Mouse (Mus musculus) small intestine, adult 10 weeks (tissue): Measurements from ENCODE around the gene Plekhh3. TPM values are rescaled to one million over a fixed set of nuclear protein-coding genes. Genes with fewer than 3 reads are reported as not detected.

Experiments used
- polyA plus RNA-seq: library from polyadenylated mRNA; stranded (reverse); fragments of 350-450 nt; fragmentation: Illumina TruSeq; extraction: RNeasy Lipid Tissue Mini Kit (QIAGEN cat#74804); gene quantifications from one replicate; pipeline ENCODE4 v1.2.3, GENCODE M21; 2014; ENCODE audit warnings: low replicate concordance

Gene Plekhh3
- 0.52 TPM for polyA plus RNA-seq

DNA sequence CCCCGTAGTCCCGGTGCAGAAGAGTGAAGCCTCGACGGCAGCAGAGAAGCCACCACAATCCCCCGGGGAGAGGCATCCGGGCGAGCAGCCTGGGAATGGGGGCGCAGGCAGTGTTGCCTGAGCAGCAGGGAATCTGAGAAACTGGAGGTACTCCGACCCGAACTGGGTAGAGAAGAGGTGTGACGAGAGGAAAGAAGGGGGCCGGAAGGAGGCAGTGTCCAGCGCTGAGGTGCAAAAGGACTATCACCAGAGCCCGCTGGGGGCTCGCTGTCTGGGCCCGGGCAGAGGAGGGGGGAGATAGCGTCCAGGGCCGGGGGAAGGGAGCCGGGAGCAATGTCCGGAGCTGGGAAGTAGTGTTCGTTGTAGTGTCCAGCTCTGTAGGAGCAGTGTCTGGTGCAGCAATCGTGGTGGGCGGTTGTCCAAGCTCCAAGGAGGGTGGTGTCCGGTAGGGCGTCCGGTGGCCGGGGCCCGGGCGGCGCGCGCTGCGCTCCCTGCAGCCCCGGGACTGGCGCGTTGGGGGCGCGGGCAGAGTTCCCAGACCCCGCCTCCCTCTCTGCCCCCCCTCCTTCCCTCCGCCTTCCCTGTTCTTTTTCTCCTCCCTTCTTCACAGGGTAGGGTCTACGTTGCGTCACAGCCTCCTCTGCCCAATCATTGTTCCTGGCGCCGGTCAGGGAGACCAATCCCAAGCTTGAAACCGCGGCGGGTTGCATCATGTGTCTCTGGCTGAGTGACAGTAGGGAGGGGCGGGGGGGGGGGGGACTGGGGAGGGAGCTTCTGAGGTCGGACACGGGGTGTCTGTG, at the start of gene Plekhh3:
Plekhh3 (minus strand) TSS at position 541 of the 800 bp plus-strand sequence.

GRCm38 (mm10) chr11:101174851-101175628, 3.9 kb upstream of the Plekhh3 start, which contains the start of gene Ccr10:
Gene Ccr10 (minus strand): TSS chr11:101175443.

GRCm38 (mm10) chr11:101170354-101170810, 769 bp downstream of the Plekhh3 start, which contains the start of gene Cntnap1:
Gene Cntnap1 (plus strand): TSS chr11:101170523.

GRCm38 (mm10) chr11:101155728-101156371, 15.3 kb downstream of the Plekhh3 start, which contains the start of gene Tubg2:
Gene Tubg2 (plus strand): TSS chr11:101155907.

DNA sequence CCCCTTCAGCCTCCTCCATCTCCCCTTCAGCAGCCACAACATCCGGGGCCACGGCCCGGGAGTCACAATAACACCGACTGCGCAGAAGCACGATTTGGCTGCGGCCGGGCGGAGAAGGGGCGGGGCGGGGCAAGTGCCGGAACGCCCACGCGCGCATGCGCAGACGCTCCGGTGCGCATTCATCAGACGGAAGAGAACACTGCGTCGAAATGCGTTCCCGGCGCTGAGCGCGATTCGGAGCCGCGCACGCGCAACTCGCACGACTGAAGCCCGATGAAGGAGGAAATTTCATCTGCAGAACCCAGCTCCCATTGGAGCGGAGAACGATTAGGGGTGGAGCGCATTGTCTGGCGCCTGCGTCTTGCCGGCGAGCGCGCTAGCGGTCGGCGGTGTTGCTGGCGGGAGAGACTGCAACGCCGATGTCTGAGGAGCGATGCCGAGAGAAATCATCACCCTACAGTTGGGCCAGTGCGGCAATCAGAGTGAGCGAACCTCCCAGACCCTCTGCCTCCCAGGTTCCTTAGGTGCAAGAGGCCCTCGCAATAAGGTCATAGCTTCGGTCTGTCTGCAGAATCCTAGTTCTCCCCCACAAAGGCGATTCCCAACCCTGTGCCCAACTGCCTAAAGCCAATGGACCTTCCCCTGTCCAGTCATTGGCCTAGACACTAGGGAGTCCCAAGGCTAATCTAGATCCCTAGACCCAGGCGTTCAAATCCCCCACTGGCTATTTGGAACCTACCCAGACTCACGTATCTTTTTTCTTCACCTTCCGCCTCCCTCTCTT, 51.2 kb downstream of the Plekhh3 start, which contains the start of the genes Retreg3 and Tubg1:
Retreg3 (minus strand) TSS at position 133 of the 784 bp plus-strand sequence.
Tubg1 (plus strand) TSS at position 178 of the 784 bp plus-strand sequence.

Other genes starting within 250 kb of the Plekhh3 start
- 18.7 TPM for gene Stat3, start 231.8 kb downstream of the Plekhh3 start, polyA plus RNA-seq
- gene Cavin1, start 200.5 kb downstream of the Plekhh3 start, polyA plus RNA-seq, result 15.7 TPM
- 68.7 TPM for gene Atp6v0a1, start 161.9 kb downstream of the Plekhh3 start, polyA plus RNA-seq
- gene Naglu, start 101.3 kb downstream of the Plekhh3 start, polyA plus RNA-seq, result not detected
- not detected for gene Hsd17b1, start 92.9 kb downstream of the Plekhh3 start, polyA plus RNA-seq
- gene Coasy, start 88.8 kb downstream of the Plekhh3 start, polyA plus RNA-seq, result 0.59 TPM
- 98.3 TPM for gene Mlx, start 84.1 kb downstream of the Plekhh3 start, polyA plus RNA-seq
- 0.52 TPM for gene Psmc3ip, start 75.9 kb downstream of the Plekhh3 start, polyA plus RNA-seq
- gene Retreg3, start 51.5 kb downstream of the Plekhh3 start, polyA plus RNA-seq, result 33.3 TPM
- 0.82 TPM for gene Tubg1, start 51.4 kb downstream of the Plekhh3 start, polyA plus RNA-seq
- gene Tubg2, start 15.4 kb downstream of the Plekhh3 start, polyA plus RNA-seq, result not detected
- 0.22 TPM for gene Cntnap1, start 828 bp downstream of the Plekhh3 start, polyA plus RNA-seq
- gene Ccr10, start 4.1 kb upstream of the Plekhh3 start, polyA plus RNA-seq, result not detected
- 22.1 TPM for gene Ezh1, start 55.1 kb upstream of the Plekhh3 start, polyA plus RNA-seq
- 1.6 TPM for gene Ramp2, start 74.7 kb upstream of the Plekhh3 start, polyA plus RNA-seq
- gene Vps25, start 82.4 kb upstream of the Plekhh3 start, polyA plus RNA-seq, result 73.6 TPM
- not detected for gene Wnk4, start 89.2 kb upstream of the Plekhh3 start, polyA plus RNA-seq
- gene Cntd1, start 107.7 kb upstream of the Plekhh3 start, polyA plus RNA-seq, result 2.6 TPM
- gene Coa3, start 107.8 kb upstream of the Plekhh3 start, polyA plus RNA-seq, result 4.3 TPM
- 158 TPM for gene Becn1, start 130.9 kb upstream of the Plekhh3 start, polyA plus RNA-seq
- gene Psme3, start 144.9 kb upstream of the Plekhh3 start, polyA plus RNA-seq, result 194 TPM
- gene Aoc2, start 153.7 kb upstream of the Plekhh3 start, polyA plus RNA-seq, result 0.59 TPM
- gene Aoc3, start 159.3 kb upstream of the Plekhh3 start, polyA plus RNA-seq, result 8.7 TPM
- gene G6pc, start 196.2 kb upstream of the Plekhh3 start, polyA plus RNA-seq, result 126 TPM
- 2.6 TPM for gene Aarsd1, start 246.3 kb upstream of the Plekhh3 start, polyA plus RNA-seq